Mouse (Mus musculus) left cerebral cortex, adult 8-10 months (tissue): ENCODE data around the gene Map2k3. TPM values are rescaled to one million over a fixed set of nuclear protein-coding genes. Genes with fewer than 3 reads are reported as not detected.

ENCODE experiments used
- DNase-seq, 2 experiments: peaks; one replicate each; pipeline ENCODE4 v3.0.0; 2022; ENCODE audit warnings: low spot score in 2 of 2
- total RNA-seq, 4 experiments: library from RNA; stranded (reverse); gene quantifications; 2 replicates each; pipeline ENCODE4 v1.2.4; 2022

Map2k3 gene
- total RNA-seq, 4 experiments from 2014 or later: 12.0 to 18.7 (median 16.3) TPM

GRCm38 (mm10) chr11:60955621-60956383, 24.0 kb downstream of the Map2k3 start:
- DNase-seq: no peak

GRCm38 (mm10) chr11:60958948-60959347, 27.1 kb downstream of the Map2k3 start:
- DNase-seq: no peak

- DNase-seq: no peak
Observed at GRCm38 (mm10) chr11:60961176-60961575, 29.3 kb downstream of the Map2k3 start.

GRCm38 (mm10) chr11:60962709-60963108, 30.9 kb downstream of the Map2k3 start:
- DNase-seq: no peak

GRCm38 (mm10) chr11:60966974-60967373, 35.1 kb downstream of the Map2k3 start:
- DNase-seq: no peak

- no peak for DNase-seq
Observed at GRCm38 (mm10) chr11:60975097-60975496, 43.3 kb downstream of the Map2k3 start.

GRCm38 (mm10) chr11:60976234-60976633, 44.4 kb downstream of the Map2k3 start:
- DNase-seq: no peak

- DNase-seq: no peak
Observed at GRCm38 (mm10) chr11:60976742-60977141, 44.9 kb downstream of the Map2k3 start.

GRCm38 (mm10) chr11:60977153-60977552, 45.3 kb downstream of the Map2k3 start:
- DNase-seq: no peak

GRCm38 (mm10) chr11:60978658-60979057, 46.8 kb downstream of the Map2k3 start:
- DNase-seq: no peak

- no peak for DNase-seq
Observed at GRCm38 (mm10) chr11:60979788-60980187, 48.0 kb downstream of the Map2k3 start.

- peak in 1 of 2 experiments; percentile 25 for DNase-seq
Observed at GRCm38 (mm10) chr11:60981693-60982486, 50.1 kb downstream of the Map2k3 start.

- DNase-seq: peak in 1 of 2 experiments; percentile 29
Observed at GRCm38 (mm10) chr11:60984912-60985558, 53.2 kb downstream of the Map2k3 start.

- DNase-seq: no peak
Observed at GRCm38 (mm10) chr11:60990428-60990827, 58.6 kb downstream of the Map2k3 start.

Other genes starting within 250 kb of the Map2k3 start
- gene Llgl1, start 232.3 kb upstream of the Map2k3 start, total RNA-seq: 10 to 100 TPM; 40.0 to 42.3 (median 40.8) TPM
- gene Flii, start 204.8 kb upstream of the Map2k3 start, total RNA-seq: 10 to 100 TPM; 61.2 to 73.0 (median 62.4) TPM
- gene Mief2, start 203.6 kb upstream of the Map2k3 start, total RNA-seq: 10 to 100 TPM; 18.3 to 24.8 (median 19.8) TPM
- 1 to 10 TPM; 5.4 to 7.2 (median 6.6) TPM for gene Top3a, start 154.7 kb upstream of the Map2k3 start, total RNA-seq
- gene Smcr8, start 154.5 kb upstream of the Map2k3 start, total RNA-seq: 10 to 100 TPM; 31.7 to 35.9 (median 32.7) TPM
- 1 to 10 TPM; 4.0 to 7.1 (median 5.6) TPM for gene Shmt1, start 120.3 kb upstream of the Map2k3 start, total RNA-seq
- gene Dhrs7b, start 101.4 kb upstream of the Map2k3 start, total RNA-seq: 10 to 100 TPM; 27.6 to 30.0 (median 29.5) TPM
- gene Tmem11, start 52.8 kb upstream of the Map2k3 start, total RNA-seq: 10 to 100 TPM; 26.7 to 33.3 (median 30.3) TPM
- 10 to 100 TPM in 3 of 4 experiments, 1 to 10 TPM in 1; 9.6 to 13.4 (median 11.9) TPM for gene Natd1, start 17.3 kb upstream of the Map2k3 start, total RNA-seq
- gene Kcnj12, start 90.5 kb downstream of the Map2k3 start, total RNA-seq: 10 to 100 TPM; 15.1 to 19.8 (median 15.6) TPM
- gene Tnfrsf13b, start 194.7 kb downstream of the Map2k3 start, total RNA-seq: 1 to 10 TPM in 3 of 4 experiments, under 1 TPM in 1; 0.76 to 2.3 (median 1.5) TPM
- 100 to 1,000 TPM; 202 to 230 (median 218) TPM for gene Usp22, start 243.0 kb downstream of the Map2k3 start, total RNA-seq